Mouse (Mus musculus) thymus, adult 2 months (tissue): ENCODE data around the gene Tmem86b. TPM values are rescaled to one million over a fixed set of nuclear protein-coding genes. Genes with fewer than 3 reads are reported as not detected.
A peak's percentile ranks its signal among the peaks of the same experiment; 100 is the strongest.

Experiments
- DNase-seq: peaks from one replicate; pipeline ENCODE4 v3.0.0; 2021
- H3K27ac ChIP-seq: fragments of 200-500 bp; 2 replicates; pipeline ENCODE4 v1.5.1; 2012; ENCODE audit warnings: low read length, control low read depth; ENCODE audit not compliant: control insufficient read depth, insufficient read depth
- H3K27me3 ChIP-seq: fragments of 200-500 bp; 2 replicates; pipeline ENCODE4 v1.6.1; 2012; ENCODE audit warnings: mild to moderate bottlenecking, low read length, moderate library complexity, mixed read lengths; ENCODE audit not compliant: control insufficient read depth, insufficient read depth
- H3K36me3 ChIP-seq: fragments of 200-500 bp; 2 replicates; pipeline ENCODE4 v1.6.1; 2012; ENCODE audit warnings: mild to moderate bottlenecking, low read length, moderate library complexity; ENCODE audit not compliant: control insufficient read depth, insufficient read depth
- H3K4me1 ChIP-seq: fragments of 200-500 bp; replicated peaks from 2 replicates; pipeline ENCODE4 v1.6.1; 2012; ENCODE audit warnings: low read length; ENCODE audit not compliant: control insufficient read depth, insufficient read depth
- H3K4me3 ChIP-seq: fragments of 200-500 bp; 2 replicates; pipeline ENCODE4 v1.5.1; 2012; ENCODE audit warnings: mild to moderate bottlenecking, low read length, control low read depth, moderate library complexity; ENCODE audit not compliant: control insufficient read depth, insufficient read depth
- CTCF ChIP-seq: fragments of 200-500 bp; IDR thresholded peaks from 2 replicates; pipeline ENCODE4 v1.5.1; 2012; ENCODE audit warnings: mild to moderate bottlenecking, control low read depth, low read length, moderate library complexity, borderline replicate concordance; ENCODE audit not compliant: control insufficient read depth, poor library complexity, insufficient read depth; ENCODE audit errors: extremely low read depth
- POLR2A ChIP-seq: fragments of 200-500 bp; IDR thresholded peaks from 2 replicates; pipeline ENCODE4 v1.6.1; 2012; ENCODE audit warnings: mild to moderate bottlenecking, low read length, control low read depth, moderate library complexity; ENCODE audit not compliant: control insufficient read depth, poor library complexity, insufficient read depth; ENCODE audit errors: extremely low read depth
- WGBS: fragments of 180-500 bp; shearing (Covaris S2); methylation state at CpG from one replicate; pipeline ENCODE4 v1.1.7; 2018; 5-methylcytosine and 5-hydroxymethylcytosine counted together
- polyA plus RNA-seq: library from polyadenylated mRNA; depleted of rRNA; stranded (reverse); fragments of >200 nt; gene quantifications from 2 replicates; pipeline ENCODE4 v1.2.3, GENCODE M21; 2012

The Tmem86b gene
- polyA plus RNA-seq, 1 experiment, result 113 TPM

DNA sequence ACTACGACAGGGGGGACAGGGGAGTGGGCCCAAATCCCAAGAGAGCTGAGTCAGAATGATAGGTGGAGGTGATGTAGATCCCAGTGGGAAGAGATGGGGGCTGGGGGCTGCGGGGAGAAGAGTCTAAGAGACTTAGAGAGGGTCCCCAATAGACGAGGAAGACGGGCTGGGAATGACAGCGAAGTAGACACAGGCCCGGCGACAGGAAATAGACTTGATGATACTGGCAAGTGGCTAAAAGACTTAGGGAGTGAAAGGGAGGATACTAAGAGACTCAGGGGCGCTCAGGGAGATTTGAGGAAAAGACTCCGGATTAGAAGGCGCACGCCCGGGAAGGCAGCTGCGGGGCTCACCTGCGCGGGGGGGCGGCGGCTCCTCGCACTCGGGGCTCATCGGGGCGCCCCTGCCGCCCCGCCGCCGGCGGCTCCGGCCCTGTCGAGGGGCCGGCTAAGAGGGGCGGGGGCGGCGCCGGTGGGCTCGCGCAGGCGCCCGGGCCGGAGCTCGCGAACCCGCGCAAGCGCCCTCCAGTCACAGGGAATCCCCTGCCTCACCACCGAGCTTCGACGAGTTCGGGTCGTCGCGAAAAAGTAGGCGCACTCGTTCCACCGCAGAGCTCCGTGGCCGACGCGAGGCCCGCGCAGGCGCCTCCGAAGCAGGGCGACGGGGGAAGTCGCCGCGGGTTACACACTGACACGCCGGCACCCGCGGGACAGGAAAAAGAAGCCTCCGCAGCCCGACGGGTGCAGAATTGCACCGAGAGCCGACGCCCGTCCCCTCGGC, 27.1 kb upstream of the Tmem86b start:
- TF ChIP-seq CTCF (no peak), POLR2A (no peak)
- no peak for DNase-seq
- Histone ChIP-seq H3K36me3 (no peaks in the 10 kb centered on the region), H3K27me3 (no peaks in the 10 kb centered on the region), H3K4me3 (peak overlapping the region; percentile 65), H3K27ac (peak overlapping the region; percentile 93), H3K4me1 (peaks cover 24% of the 10 kb centered on the region)
- under 1% methylated on average over 78 of the region's 78 CpGs for WGBS

DNA sequence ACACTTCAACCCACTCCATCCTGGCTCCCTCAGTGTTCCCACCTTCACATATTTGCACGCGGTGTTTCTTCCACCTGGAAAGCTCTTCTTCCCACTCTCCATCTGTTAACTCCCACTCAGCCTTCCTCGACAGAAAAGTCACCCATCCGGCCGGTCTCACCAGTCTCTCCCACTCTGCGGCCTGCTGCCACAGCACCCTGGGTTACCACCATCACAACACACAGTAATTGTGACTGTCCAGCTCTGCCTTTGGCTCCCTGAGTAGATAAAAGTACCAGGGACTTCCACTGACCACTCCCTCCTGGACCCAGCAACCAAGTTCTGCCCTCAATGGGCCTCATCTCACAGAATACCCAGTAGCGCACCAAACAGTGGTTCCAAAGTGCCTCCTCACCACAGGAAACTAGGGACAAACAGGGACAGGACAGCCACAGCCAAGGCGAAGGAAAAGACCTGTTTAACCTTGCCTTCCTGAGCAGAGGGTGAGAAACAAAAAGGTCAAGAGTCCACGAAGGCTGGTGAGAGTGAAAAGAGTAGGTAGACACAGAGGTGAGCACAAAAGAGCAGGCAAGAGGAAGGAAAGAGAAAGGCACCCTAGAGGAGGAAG, 26.4 kb upstream of the Tmem86b start:
- Histone ChIP-seq H3K27me3 (no peaks in the 10 kb centered on the region), H3K36me3 (no peaks in the 10 kb centered on the region), H3K4me3 (peak overlapping the region; percentile 65), H3K4me1 (peaks cover 26% of the 10 kb centered on the region), H3K27ac (peak overlapping the region; percentile 93)
- 5% methylated on average over 9 of the region's 9 CpGs for WGBS
- TF ChIP-seq POLR2A, result no peak
- TF ChIP-seq CTCF, result no peak
- peak; percentile 26 for DNase-seq

DNA sequence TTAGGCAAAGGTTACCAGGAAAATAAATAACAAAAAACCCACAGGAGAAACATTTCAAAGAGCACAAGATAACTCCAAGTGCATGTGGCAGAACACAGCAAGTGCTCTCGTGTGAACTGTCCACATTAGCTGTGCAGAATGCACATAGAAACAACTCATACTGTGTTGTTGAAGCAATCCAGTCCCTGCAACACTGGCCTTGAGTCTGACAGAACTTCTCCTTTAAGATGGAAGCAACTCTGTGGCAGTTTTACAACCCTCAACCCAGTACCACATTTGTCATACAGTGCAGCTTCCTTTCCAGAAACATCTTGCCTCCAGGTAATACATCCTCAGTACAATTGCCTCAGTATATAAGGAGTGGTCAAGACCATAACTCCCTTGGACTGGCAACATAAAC, 25.6 kb upstream of the Tmem86b start:
- Histone ChIP-seq H3K4me1 (peaks cover 31% of the 10 kb centered on the region), H3K27ac (no peak overlapping the region; the same call in 1 of the 2 replicates), H3K36me3 (no peaks in the 10 kb centered on the region), H3K4me3 (no peak overlapping the region), H3K27me3 (no peaks in the 10 kb centered on the region)
- WGBS, result 2% methylated on average over 1 of the region's 1 CpGs
- no peak for DNase-seq
- TF ChIP-seq POLR2A, result no peak
- TF ChIP-seq CTCF, result no peak

DNA sequence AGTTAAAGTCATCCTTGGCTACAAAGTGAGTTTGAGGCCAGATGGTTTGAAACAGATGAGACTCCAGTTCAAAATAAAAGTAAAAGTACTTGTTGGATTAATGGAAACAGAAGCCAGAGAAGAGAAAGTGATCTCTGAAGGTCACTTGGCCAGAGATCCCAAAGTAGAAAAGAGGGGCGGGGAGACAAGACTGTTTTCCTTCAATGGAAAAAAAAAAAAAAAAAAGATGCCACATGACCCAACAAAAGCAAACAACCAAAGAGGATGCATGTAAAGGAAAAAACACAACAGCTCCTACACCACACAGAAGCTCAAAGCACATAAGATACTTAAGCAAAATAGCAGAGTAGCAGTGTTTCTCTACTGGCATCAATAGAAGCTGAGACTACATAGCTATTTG, 24.7 kb upstream of the Tmem86b start:
- no peaks in the 10 kb centered on the region for H3K27me3 ChIP-seq
- no peak overlapping the region for H3K4me3 ChIP-seq
- H3K27ac ChIP-seq, result peak overlapping the region; percentile 83; the same call in 1 of the 2 replicates
- H3K36me3 ChIP-seq, result no peaks in the 10 kb centered on the region
- TF ChIP-seq CTCF, result no peak
- TF ChIP-seq POLR2A, result no peak
- H3K4me1 ChIP-seq, result peaks cover 38% of the 10 kb centered on the region
- 44% methylated on average over 1 of the region's 1 CpGs for WGBS
- no peak for DNase-seq

DNA sequence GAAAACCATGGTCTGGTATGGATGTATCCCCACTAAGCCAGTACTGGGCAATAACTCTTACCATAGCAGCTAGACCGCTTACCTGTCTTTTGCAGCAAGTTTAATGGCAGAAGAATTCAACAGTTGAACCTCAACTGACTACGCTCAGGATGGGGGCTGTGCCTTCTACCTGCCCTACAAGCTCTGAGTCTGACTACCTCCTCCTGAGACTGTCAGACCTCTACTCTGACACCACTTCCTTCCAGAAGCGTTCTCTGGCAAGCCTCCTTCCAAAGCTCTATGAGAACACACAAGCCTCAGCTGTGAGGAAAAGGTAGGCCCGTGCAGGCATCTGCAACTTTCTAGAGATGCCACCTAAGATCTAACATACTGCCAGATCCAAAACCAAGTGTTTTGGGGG, 24.2 kb upstream of the Tmem86b start:
- 8% methylated on average over 4 of the region's 4 CpGs for WGBS
- H3K4me3 ChIP-seq, result no peak overlapping the region
- peak overlapping the region; percentile 83 for H3K27ac ChIP-seq
- peaks cover 38% of the 10 kb centered on the region for H3K4me1 ChIP-seq
- DNase-seq, result peak; percentile 55
- H3K27me3 ChIP-seq, result no peaks in the 10 kb centered on the region
- H3K36me3 ChIP-seq, result no peaks in the 10 kb centered on the region
- TF ChIP-seq CTCF (no peak), POLR2A (no peak)

DNA sequence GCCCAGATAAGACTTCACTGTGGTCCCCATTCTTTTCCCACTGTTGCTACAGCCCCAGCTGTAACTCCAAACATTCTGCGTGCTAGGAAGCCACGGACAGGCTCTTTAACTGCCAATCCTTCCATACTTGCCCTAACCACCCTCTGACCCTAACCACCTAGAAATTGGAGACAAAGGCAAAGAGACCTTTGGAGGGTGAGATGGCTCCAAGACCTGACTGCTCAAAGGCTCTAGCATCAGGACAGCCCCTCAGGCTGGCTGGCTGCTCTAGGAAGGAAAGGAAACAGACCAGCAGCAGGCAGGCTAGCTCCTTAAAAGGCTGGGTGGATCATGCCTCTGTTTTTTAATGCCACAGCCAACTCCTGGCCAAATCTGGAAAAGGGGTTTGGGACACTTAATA, 23.0 kb upstream of the Tmem86b start:
- peaks cover 35% of the 10 kb centered on the region for H3K4me1 ChIP-seq
- TF ChIP-seq POLR2A, result no peak
- TF ChIP-seq CTCF, result no peak
- H3K27ac ChIP-seq, result peak overlapping the region; percentile 100
- 11% methylated on average over 2 of the region's 2 CpGs for WGBS
- peak overlapping the region; percentile 38 for H3K4me3 ChIP-seq
- DNase-seq, result peak; percentile 37
- no peaks in the 10 kb centered on the region for H3K36me3 ChIP-seq
- no peaks in the 10 kb centered on the region for H3K27me3 ChIP-seq
